Mouse (Mus musculus) urinary bladder, postnatal 4 days (tissue): ENCODE measurements around the gene Cuta.
"Not testable (repeated sequence)": the region's sequence is repeated elsewhere in the genome, so short reads cannot be mapped to it uniquely, and the experiment has no call there.

Experiments
- DNase-seq, 2 experiments: peaks; one replicate each; pipeline ENCODE4 v3.0.0; 2021 to 2022; ENCODE audit warnings: low spot score in 2 of 2

Gene Cuta

DNA sequence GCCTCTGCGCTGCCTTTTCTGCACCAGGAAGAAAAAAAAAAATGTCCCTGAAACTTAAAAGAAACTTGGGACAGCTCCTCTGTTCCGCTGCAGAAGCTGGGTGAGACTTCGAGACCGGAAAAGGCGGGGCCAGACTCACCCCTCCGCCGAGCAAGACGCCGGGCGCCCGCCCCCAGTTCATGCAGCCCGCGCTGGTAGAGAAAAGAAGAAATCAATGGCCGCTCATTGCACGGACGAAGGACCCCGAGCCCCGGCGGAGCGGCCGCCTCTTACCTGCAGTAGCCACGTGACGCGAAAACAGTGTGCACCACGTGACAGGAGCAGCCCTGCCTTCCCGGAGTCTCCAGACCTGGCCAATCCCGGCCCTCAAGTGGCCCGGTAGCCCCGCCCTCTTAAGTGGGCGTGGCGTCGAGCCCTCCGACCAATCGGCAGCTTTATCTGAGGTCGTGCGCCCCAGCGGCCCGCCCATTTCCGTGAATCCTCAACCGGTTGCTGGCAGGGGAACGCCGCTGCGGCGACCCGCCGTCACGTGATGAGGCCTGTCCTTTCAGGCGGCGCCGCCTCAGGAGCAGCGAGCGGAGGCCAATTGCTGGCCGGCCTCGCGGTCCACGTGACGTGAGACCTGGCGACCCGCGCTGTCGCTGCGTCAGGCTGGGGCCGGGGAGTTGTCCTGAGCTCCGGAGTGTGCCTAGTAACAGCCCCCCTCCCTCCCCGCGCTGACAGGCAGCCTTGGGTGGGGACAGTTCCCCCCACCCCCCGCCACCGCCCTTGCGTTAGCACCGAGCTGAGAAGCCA lies at the start of gene Cuta:
Gene Cuta, minus strand, starts transcription at position 392 of the 795 bp plus-strand sequence.
- peak; percentile 99 to 100 for DNase-seq

DNA sequence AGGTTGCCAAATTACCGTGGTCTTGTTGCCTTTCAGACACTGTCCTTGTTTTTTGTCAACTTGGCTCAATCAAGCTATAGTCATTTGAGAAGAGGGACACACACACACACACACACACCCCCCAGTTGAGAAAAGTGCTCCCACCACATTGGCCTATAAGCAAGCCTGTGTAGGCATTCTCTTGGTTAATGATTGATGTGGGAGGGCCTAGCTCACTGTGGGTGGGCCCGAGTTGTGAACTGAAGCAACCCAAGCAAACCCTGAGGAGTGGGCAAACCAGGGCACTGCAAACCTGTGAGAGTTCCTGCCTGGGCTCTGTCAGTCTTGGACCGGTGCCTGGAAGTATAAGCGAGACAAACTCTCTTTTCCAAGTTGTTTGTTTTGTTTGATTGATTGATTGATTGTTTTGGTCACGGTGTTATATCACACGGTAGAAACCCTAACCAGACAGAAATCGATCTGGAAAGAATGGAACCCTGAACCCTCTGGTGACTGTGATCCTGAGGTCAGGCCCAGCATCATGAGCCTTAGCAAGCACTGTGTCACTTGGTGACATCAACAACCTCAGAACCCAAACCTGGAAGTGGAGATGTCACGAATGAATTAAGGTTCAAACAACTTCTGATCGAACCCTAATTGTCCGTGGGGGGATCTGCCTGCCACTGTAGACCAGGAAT lies 46.3 kb upstream of the Cuta start:
- DNase-seq, result no peak

DNA sequence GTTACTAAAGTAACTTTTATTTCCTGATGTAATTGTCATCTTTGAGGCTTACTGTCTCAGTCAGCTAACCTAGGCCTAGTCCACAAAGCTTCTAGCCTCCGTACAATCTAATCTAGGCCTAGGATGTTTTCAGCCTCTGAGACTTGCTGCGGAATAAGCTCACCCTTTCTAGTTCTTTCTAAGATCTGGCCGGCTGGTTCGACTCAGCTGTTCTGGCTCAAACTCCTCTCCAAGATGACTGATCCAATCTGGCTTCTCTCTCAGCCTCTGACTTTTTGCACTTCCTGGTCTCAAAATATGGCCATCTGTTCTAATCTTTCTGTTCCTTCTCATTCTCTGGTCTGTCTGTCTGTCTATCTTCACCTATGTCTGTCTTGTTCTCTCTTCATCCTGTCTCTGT lies 44.0 kb upstream of the Cuta start:
- no peak for DNase-seq

DNA sequence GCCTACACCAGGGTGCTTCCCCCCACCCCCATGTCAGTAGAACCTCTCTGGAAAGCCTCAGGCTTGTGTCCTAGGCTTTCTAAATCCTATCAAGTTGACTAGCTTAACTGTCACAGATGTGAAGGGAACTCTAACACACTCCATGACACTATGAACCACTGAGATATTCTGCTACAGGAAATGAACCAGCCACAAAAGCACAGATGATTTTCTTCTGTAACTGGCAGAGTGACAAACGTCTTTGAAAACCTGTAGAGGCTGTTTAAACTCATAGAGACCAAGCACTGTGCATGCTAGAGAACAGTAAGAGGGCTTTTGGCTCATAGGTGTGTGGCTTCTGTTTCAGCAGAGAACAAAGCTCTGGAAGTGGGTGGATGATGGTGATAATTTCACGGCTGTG lies 41.7 kb upstream of the Cuta start:
- no peak for DNase-seq

DNA sequence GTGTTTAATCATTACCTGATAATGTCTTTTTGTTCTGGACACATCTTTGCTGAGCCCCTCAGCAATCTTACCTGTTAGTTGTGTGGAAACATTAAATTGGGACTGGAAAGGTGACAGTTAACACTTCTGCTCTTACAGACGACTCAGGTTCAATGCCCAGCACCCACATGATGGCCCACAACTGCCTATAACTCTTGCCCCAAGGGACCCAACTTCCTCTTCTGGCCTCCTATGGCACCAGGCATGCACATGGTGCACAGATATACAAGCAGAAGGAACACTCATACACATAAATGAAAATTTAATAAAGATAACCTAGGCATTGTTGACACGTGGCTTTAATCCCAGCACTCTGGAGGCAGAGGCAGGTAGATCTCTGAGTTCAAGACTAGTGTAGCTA lies 40.1 kb upstream of the Cuta start:
- DNase-seq, result no peak

DNA sequence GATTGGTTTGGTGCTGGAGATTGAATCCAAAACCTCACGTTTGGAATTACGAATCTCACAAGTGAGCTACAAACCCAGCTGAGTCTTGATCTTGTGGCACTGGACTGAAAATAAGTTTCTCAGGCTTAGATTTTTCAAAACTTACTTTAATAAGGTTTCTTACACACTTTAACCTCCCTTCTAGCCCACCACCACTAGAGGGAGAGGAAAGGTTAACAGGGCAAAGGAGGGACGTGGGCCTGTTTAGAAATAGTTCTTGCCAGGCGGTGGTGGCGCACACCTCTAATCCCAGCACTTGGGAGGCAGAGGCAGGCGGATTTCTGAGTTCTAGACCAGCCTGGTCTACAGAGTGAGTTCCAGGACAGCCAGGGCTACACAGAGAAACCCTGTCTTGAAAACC lies 38.0 kb upstream of the Cuta start:
- DNase-seq, result not testable (repeated sequence)

DNA sequence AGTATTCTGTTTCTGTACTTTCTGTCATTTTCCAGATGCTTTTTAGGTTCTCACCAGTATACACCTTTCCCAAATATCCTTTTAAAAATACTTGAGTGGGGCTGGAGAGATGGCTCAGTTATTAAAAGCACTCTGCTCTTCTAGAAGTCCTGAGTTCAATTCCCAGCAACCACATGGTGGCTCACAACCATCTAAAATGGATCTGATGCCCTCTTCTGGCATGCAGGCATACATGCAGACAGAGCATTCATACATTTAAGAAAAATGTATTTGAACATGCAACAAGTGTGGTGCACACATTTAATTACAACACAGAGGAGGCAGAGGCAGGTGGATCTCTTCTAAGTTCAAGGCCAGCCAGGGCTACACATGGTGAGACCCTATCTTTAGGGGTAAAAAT lies 36.0 kb upstream of the Cuta start:
- no peak for DNase-seq

DNA sequence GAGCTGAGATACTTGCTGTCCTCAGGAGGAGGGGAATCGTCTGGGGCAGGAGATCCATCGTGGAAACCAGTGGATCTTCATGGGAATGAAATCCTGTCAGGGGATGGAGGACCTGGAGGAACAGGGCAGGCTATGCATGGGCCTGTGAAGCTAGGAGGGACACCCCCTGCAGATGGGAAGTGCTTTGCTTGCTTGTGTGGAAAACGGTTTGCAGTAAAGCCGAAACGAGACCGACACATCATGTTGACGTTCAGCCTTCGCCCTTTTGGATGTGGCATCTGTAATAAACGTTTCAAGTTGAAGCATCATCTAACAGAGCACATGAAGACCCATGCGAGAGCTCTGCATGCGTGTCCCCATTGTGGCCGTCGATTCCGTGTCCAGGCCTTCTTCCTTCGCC lies 35.2 kb upstream of the Cuta start:
- no peak for DNase-seq

DNA sequence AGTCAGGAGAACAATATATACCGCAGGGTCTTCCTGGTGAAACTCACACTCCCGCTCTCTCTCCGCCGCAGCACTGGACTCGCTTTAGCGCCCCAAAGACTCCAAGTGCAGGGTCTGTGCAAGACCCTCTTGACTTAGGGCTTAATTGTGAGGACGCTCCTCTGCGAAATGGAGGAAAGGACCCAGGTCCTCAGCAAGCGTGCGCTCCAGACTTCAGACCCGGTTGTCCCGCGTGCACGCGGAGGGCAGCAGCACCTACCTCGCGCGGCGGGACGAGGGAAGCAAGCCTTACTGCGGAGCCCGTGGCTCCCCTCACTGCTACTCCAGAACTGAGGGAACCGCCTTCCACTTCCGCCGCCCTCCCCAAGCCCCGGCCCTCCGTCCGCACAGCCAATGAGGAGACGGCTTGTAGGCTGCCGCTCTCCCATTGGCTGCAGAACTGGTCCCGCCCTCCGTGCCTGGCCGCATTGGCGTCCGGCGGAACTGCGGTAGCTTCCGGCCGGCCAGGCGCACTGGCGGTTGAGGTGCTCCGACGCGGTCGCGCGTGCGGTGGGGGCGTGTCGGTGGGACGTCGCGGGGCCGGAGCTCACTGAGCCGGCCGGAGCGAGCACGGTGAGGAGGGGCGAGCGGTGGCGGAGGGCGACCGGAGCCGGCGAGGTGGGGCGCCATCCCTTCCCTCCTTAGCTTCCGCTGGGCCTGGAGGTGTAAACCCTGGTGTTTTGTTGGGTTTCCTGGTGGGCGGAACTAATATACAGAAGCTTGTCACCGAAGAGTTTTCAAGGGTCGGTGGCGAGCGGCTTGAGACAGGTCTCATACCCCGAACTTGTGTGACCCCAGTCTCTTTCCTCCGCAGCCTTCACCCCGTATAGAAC lies 33.6 kb upstream of the Cuta start, which contains the start of gene Zbtb9:
Gene Zbtb9, plus strand, starts transcription at position 465 of the 872 bp plus-strand sequence.
- peak; percentile 96 to 97 for DNase-seq

DNA sequence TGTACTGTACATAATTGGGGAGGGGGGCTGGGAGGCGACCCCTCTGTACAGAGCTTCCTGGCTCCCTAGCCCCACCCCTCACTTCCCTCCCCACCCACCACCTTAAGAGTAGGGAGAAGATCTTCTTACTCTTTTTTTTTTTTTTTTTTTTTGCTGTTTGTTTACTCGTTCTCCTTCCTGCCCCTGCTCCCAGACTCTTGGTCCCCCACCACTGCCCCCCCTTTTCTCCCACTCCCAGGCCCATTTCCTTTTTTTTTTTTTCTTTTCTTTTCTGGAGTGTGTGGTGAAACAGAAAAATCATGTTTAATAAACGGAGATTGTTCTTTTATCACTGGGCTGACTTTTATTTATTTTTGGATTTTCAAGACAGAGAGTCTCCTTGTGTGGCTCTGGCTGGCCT lies 32.7 kb upstream of the Cuta start:
- DNase-seq, result no peak

DNA sequence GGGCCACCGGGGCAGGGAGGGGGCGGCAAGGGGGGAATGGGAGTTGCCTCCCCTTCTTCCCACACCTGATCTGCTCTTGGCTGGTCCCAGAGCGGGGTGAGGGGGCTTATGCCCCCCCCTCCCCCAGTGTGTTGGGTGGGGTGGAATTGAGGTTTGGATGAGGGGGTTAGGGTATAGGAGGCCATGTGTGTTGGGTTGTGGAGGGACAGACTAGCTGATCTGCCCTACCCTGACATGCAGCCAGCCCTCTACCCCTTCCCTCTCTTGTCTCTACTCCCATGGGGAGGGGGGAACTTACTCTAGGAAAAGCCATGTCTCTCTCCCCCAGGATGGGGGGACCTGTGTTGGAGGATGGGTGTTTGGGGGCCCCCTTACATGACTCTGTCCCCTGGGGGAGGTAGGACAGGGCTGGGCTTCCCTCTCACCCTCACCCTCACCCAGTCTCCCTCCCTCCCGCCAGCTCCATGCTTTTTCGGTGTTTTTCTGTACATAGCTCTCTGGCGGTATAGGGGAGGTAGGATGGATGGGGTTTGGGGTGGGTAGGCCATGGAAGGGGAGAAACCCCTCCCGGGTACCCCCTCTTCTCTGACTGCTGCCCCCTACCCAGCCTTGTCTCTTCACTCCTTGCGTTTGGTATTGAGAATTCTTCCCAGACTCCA lies 32.0 kb upstream of the Cuta start:
- no peak for DNase-seq

DNA sequence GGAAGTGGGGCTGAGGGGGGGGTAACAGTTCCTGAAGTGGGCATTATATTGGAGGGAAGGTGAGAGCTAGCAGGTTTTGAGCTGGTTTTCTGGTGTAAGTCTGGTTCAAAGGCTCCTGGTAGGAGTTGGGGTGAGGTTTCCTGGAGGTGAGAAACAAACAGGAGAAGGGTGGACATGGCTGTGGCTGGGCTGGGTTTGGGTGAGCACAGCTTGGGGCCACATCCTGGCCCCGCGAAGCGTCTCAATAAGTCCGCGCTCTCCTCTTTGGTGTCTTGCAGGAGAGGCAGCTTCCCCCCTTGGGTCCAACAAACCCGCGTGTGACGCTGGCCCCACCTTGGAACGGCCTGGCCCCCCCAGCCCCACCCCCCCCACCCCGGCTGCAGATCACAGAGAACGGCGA lies 30.9 kb upstream of the Cuta start:
- DNase-seq, result no peak

DNA sequence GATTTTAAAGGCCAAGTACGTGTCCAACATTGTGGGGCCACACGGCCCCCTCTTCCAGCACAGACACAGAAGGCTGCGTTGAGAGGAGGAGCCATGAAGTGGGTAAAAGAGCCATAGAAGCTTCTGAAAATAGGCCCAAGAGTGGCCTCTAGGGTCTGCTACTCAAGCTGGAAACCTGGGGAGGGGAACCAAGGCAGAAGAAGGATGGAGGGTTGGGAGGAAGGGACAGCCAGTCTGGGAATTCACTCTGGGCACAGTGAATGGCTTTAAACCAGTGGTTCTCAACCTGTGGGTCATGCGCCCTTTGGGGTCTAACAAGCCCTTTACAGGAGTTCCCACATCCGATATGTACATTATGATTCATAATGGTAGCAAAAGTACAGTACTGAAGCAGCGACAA lies 29.9 kb upstream of the Cuta start:
- no peak for DNase-seq

DNA sequence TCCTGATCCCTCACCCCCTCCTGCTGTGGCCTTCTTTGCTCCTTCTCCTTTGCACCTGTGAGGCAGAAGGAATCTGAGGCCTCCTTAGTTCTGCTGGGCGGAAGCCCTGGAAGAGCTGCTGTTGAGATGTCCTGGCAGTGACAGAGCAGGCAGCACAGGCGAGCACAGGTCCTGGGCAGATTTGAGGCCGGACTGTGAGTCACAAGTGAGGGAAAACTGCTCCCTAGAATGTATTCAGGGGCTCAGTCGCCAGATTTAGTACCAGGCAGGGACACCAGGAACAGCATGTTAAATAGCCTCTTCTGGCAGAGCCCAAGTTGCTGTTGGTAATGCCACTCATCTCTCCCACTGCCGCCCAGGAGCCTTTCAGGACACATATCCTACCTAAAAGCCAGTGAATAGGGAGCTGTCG lies 28.8 kb upstream of the Cuta start:
- no peak for DNase-seq

DNA sequence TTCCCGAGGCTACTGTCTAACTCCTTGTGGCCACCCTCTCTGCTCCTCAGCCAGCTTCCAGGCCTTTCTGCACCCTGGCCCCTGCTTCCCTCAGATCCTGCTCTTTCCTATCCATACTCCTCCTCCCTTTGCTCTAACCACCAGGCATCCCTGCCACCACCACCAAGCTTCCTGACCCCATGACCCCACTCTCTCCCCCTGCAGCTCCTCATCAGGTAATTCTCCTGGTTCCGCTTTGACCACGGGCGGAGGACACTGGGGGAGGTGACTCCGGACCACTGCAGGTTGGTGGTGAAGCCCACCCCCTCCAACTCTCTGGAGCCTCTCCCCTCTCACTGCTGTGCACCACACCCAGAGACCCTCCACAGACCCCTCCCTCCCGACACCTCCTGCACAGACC lies 28.1 kb upstream of the Cuta start:
- DNase-seq, result no peak

DNA sequence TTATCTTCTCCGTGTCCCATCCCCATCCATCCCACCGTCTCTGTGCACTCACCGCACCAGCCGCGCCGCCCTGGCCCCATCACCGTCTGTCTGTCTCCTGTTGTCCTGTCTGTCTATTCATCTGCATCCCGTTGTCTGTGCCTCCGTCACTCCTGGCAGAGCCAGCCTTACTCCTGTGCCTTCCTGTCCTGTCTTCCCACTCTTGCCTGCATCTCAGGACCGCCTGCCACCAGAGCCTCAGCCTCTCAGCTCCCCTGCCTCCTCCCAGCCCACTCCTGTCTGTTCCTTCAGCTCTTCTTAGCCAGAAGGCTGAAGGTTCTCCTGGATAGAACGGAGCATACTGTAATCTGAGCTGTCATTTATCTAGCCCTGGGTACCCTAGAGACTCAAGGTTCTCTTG lies 27.6 kb upstream of the Cuta start:
- DNase-seq, result no peak

DNA sequence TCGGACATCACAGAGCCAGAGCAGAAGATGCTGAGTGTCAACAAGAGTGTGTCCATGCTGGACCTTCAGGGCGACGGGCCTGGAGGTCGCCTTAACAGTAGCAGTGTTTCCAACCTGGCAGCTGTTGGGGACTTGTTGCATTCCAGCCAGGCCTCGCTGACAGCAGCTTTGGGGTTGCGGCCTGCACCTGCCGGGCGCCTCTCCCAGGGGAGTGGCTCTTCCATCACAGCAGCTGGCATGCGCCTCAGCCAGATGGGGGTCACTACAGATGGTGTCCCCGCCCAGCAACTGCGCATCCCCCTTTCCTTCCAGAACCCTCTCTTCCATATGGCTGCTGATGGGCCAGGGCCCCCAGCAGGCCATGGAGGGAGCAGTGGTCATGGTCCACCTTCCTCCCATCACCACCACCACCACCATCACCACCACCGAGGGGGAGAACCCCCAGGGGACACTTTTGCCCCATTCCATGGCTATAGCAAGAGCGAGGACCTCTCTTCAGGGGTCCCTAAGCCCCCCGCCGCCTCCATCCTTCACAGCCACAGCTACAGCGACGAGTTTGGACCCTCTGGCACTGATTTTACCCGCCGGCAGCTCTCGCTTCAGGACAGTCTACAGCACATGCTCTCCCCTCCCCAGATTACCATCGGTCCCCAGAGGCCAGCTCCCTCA lies 22.3 kb upstream of the Cuta start:
- no peak for DNase-seq

DNA sequence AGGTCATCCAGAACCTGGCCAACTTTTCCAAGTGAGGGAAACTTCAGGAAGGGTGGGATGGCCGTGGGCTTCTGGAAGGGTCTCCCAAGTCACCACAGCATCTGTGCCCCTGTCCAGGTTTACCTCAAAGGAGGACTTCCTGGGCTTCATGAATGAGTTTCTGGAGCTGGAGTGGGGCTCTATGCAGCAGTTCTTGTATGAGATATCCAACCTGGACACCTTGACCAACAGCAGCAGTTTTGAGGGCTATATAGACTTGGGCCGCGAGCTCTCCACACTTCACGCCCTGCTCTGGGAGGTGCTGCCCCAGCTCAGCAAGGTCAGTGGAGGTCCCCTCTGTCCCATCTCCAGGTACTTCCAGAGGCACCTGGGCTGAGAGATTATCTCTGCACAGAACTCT lies 20.4 kb upstream of the Cuta start:
- DNase-seq, result no peak

DNA sequence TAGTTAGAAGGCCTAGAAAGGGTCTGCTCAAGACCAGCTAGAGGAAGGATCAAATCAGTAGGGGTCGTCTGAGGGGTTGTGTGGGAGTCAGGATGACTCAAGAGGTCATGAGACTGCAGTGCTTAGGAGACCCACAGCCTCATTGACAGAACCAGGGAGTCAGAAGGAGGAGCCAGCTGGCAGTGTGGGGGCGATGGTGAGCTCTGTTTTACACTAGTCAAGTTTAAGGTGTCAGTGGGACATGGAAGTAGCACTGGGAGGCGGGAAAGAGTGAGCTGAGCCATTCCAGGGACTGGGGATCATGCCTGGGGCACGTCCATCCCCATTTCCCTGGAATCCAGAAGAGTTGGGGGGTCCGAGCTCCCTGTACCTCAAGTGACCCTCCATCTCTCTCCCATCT lies 19.5 kb upstream of the Cuta start:
- DNase-seq, result no peak

DNA sequence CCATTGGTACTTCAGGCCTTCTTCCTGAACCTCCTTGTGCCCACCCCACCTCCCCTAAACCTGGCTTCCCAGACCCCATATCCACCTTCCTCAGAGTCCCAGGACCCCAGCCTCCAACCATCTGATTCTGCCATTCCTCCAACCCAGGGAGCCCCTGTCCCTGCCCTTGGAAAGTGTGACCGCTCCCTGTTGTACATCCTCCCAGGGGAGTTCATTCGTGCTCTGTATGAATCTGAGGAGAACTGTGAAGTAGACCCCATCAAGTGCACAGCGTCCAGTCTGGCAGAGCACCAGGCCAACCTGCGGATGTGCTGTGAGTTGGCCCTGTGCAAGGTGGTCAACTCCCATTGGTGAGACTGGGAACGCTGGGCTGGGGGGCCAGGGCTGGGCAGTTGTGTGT lies 18.5 kb upstream of the Cuta start:
- no peak for DNase-seq

DNA sequence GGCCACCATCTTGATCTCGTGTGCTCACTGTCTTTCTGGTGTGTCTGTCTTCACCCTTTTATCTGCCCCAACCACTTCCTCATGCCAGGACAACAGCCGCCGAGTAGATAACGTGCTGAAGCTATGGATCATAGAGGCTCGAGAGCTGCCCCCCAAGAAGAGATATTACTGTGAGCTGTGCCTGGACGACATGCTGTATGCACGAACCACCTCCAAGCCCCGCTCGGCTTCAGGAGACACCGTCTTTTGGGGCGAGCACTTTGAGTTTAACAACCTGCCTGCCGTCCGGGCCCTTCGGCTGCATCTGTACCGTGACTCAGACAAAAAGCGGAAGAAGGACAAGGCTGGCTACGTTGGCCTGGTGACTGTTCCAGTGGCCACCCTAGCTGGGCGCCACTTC lies 17.5 kb upstream of the Cuta start:
- DNase-seq, result no peak
